Mouse (Mus musculus) lung, embryonic 14.5 days (tissue): ENCODE results near the gene Tmem206. TPM values are rescaled to one million over a fixed set of nuclear protein-coding genes. Genes with fewer than 3 reads are reported as not detected.

Experiments
- ATAC-seq: fragments of 200-750 bp; cut with Nextera tagmentation; 2 replicates; pipeline ENCODE4 v1.8.0; 2017; ENCODE audit warnings: mild to moderate bottlenecking, moderate TSS enrichment, moderate library complexity; ENCODE audit not compliant: insufficient read depth
- DNase-seq: peaks from one replicate; pipeline ENCODE4 v3.0.0-alpha.2; 2015
- H3K27ac ChIP-seq: fragments of 300-500 bp; sonication (generic); 2 replicates; pipeline ENCODE4 v1.5.1; 2014; ENCODE audit warnings: low read depth, mild to moderate bottlenecking, moderate library complexity
- H3K27me3 ChIP-seq: fragments of 300-500 bp; sonication (generic); 2 replicates; pipeline ENCODE4 v1.6.1; 2014; ENCODE audit warnings: low read length, control low read depth; ENCODE audit not compliant: insufficient read depth
- H3K36me3 ChIP-seq: fragments of 300-500 bp; sonication (generic); 2 replicates; pipeline ENCODE4 v1.6.1; 2014; ENCODE audit warnings: control low read depth; ENCODE audit not compliant: insufficient read depth
- H3K4me1 ChIP-seq: fragments of 300-500 bp; sonication (generic); 2 replicates; pipeline ENCODE4 v1.6.1; 2014; ENCODE audit warnings: antibody characterized with exemption, control low read depth; ENCODE audit not compliant: insufficient read depth
- H3K4me2 ChIP-seq: fragments of 300-500 bp; sonication (generic); 2 replicates; pipeline ENCODE4 v1.6.1; 2014; ENCODE audit warnings: mild to moderate bottlenecking
- H3K4me3 ChIP-seq: fragments of 300-500 bp; sonication (generic); 2 replicates; pipeline ENCODE4 v1.5.1; 2014; ENCODE audit warnings: low read depth, low read length
- H3K9ac ChIP-seq: fragments of 300-500 bp; sonication (generic); 2 replicates; pipeline ENCODE4 v1.6.1; 2014
- H3K9me3 ChIP-seq: fragments of 300-500 bp; sonication (generic); 2 replicates; pipeline ENCODE4 v1.6.1; 2016; ENCODE audit warnings: low read depth, low read length, control low read depth
- CTCF ChIP-seq: IDR thresholded peaks from 2 replicates; pipeline ENCODE4 v1.5.1; 2016; ENCODE audit warnings: antibody characterized with exemption, low read depth
- WGBS: fragments of 180-500 bp; shearing (Covaris S2); extraction: QIAGEN DNeasy Blood & Tissue Kit; methylation state at CpG from one replicate; pipeline ENCODE4 v1.1.7; 2014; 5-methylcytosine and 5-hydroxymethylcytosine counted together
- polyA plus RNA-seq: library from polyadenylated mRNA; unstranded; fragments of >200 nt; fragmentation: Nextera tagmentation; extraction: Ambion mirVana; gene quantifications from 2 replicates; pipeline ENCODE4 v1.2.1, GENCODE M21; 2014

The Tmem206 gene
- polyA plus RNA-seq, 1 experiment from 2014 or later = 22.7 TPM

GRCm38 (mm10) chr1:191330356-191330755 lies 4.6 kb downstream of the Tmem206 start:
- WGBS = 84% methylated on average over 4 of the region's 4 CpGs
- Histone ChIP-seq H3K27me3 (no peaks in the 10 kb centered on the region), H3K4me3 (no peak overlapping the region), H3K4me1 (peaks cover 12% of the 10 kb centered on the region; the same call in 1 of the 2 replicates), H3K27ac (no peak overlapping the region), H3K9ac (no peak overlapping the region), H3K36me3 (peaks cover 24% of the 10 kb centered on the region; the same call in 1 of the 2 replicates), H3K4me2 (no peak overlapping the region), H3K9me3 (no peaks in the 10 kb centered on the region)
- no peak for ATAC-seq
- no peak for TF ChIP-seq CTCF
- no peak for DNase-seq

GRCm38 (mm10) chr1:191334500-191334899 lies 8.8 kb downstream of the Tmem206 start:
- no peaks in the 10 kb centered on the region for H3K9me3 ChIP-seq
- no peak overlapping the region for H3K4me2 ChIP-seq
- no peak overlapping the region for H3K9ac ChIP-seq
- no peaks in the 10 kb centered on the region for H3K4me1 ChIP-seq
- TF ChIP-seq CTCF = no peak
- no peaks in the 10 kb centered on the region for H3K27me3 ChIP-seq
- WGBS = 78% methylated on average over 5 of the region's 5 CpGs
- DNase-seq (no peak), ATAC-seq (no peak)
- no peak overlapping the region for H3K27ac ChIP-seq
- no peak overlapping the region for H3K4me3 ChIP-seq
- peaks cover 41% of the 10 kb centered on the region for H3K36me3 ChIP-seq

- no peak overlapping the region for H3K9ac ChIP-seq
- TF ChIP-seq CTCF = no peak
- no peak for DNase-seq
- ATAC-seq = no peak
- no peak overlapping the region for H3K4me2 ChIP-seq
- H3K27me3 ChIP-seq = no peaks in the 10 kb centered on the region
- H3K27ac ChIP-seq = no peak overlapping the region
- H3K9me3 ChIP-seq = no peaks in the 10 kb centered on the region
- no peak overlapping the region for H3K4me3 ChIP-seq
- WGBS = 87% methylated on average over 2 of the region's 2 CpGs
- no peaks in the 10 kb centered on the region for H3K4me1 ChIP-seq
- peaks cover 60% of the 10 kb centered on the region for H3K36me3 ChIP-seq
These were observed 14.2 kb downstream of the Tmem206 start for GRCm38 (mm10) chr1:191339876-191340275.

GRCm38 (mm10) chr1:191340530-191340929 lies 14.8 kb downstream of the Tmem206 start:
- H3K4me2 ChIP-seq = no peak overlapping the region
- H3K9ac ChIP-seq = no peak overlapping the region
- no peak overlapping the region for H3K27ac ChIP-seq
- DNase-seq = no peak
- H3K27me3 ChIP-seq = no peaks in the 10 kb centered on the region
- H3K36me3 ChIP-seq = peaks cover 67% of the 10 kb centered on the region
- no peak for TF ChIP-seq CTCF
- no peak for ATAC-seq
- no peaks in the 10 kb centered on the region for H3K9me3 ChIP-seq
- 81% methylated on average over 4 of the region's 4 CpGs for WGBS
- H3K4me3 ChIP-seq = no peak overlapping the region
- H3K4me1 ChIP-seq = no peaks in the 10 kb centered on the region

GRCm38 (mm10) chr1:191347602-191348001 lies 21.9 kb downstream of the Tmem206 start:
- no peak overlapping the region for H3K4me3 ChIP-seq
- 80% methylated on average over 8 of the region's 8 CpGs for WGBS
- H3K27me3 ChIP-seq = no peaks in the 10 kb centered on the region
- TF ChIP-seq CTCF = no peak
- no peak overlapping the region for H3K9ac ChIP-seq
- ATAC-seq (no peak), DNase-seq (no peak)
- H3K36me3 ChIP-seq = peaks cover 61% of the 10 kb centered on the region
- no peaks in the 10 kb centered on the region for H3K4me1 ChIP-seq
- H3K9me3 ChIP-seq = no peaks in the 10 kb centered on the region
- H3K4me2 ChIP-seq = no peak overlapping the region
- no peak overlapping the region for H3K27ac ChIP-seq

GRCm38 (mm10) chr1:191348592-191348991 lies 22.9 kb downstream of the Tmem206 start:
- H3K27ac ChIP-seq = no peak overlapping the region; the same call in 1 of the 2 replicates
- H3K4me3 ChIP-seq = no peak overlapping the region
- no peaks in the 10 kb centered on the region for H3K27me3 ChIP-seq
- no peak overlapping the region for H3K9ac ChIP-seq
- no peaks in the 10 kb centered on the region for H3K9me3 ChIP-seq
- WGBS = 33% methylated on average over 2 of the region's 2 CpGs
- H3K4me1 ChIP-seq = no peaks in the 10 kb centered on the region
- TF ChIP-seq CTCF = no peak
- H3K36me3 ChIP-seq = peaks cover 65% of the 10 kb centered on the region
- ATAC-seq = peak; percentile 53; the same call in 1 of the 2 replicates
- DNase-seq = peak; percentile 48
- no peak overlapping the region for H3K4me2 ChIP-seq

- Histone ChIP-seq H3K4me1 (no peaks in the 10 kb centered on the region), H3K4me2 (peak overlapping the region; percentile 25; the same call in 1 of the 2 replicates), H3K27me3 (no peaks in the 10 kb centered on the region), H3K36me3 (peaks cover 65% of the 10 kb centered on the region), H3K4me3 (no peak overlapping the region), H3K9me3 (no peaks in the 10 kb centered on the region), H3K9ac (peak overlapping the region; percentile 14; the same call in 1 of the 2 replicates), H3K27ac (peak overlapping the region; percentile 65)
- WGBS = 8% methylated on average over 5 of the region's 5 CpGs
- TF ChIP-seq CTCF = no peak
- peak; percentile 88 for DNase-seq
- peak; percentile 93 for ATAC-seq
These were observed 23.3 kb downstream of the Tmem206 start for GRCm38 (mm10) chr1:191348996-191349395.
